Mouse (Mus musculus) left cerebral cortex, postnatal 25 days (tissue): ENCODE data around the gene Mecom. TPM values are rescaled to one million over a fixed set of nuclear protein-coding genes. Genes with fewer than 3 reads are reported as not detected.
"Not testable (repeated sequence)": the region's sequence is repeated elsewhere in the genome, so short reads cannot be mapped to it uniquely, and the experiment has no call there.

Source experiments
- DNase-seq, 2 experiments: peaks; one replicate each; pipeline ENCODE4 v3.0.0; 2022; ENCODE audit warnings: low spot score in 2 of 2, mixed read lengths in 1 of 2
- intact Hi-C: fragments of 180-260 bp; cut with DNase I; formaldehyde crosslinking; loops from one replicate; pipeline ENCODE4 v1.15.1; 2025
- total RNA-seq, 2 experiments: library from RNA; stranded (reverse); gene quantifications; 2 replicates each; pipeline ENCODE4 v1.2.3; 2021

The Mecom gene
- total RNA-seq, 2 experiments from 2014 or later: 3.0 to 3.2 TPM

- no peak for DNase-seq
- intact Hi-C loops: no loop called here
Observed at GRCm38 (mm10) chr3:30455902-30456301, 91.9 kb downstream of the Mecom start.

- DNase-seq: no peak
- intact Hi-C loops: no loop called here
Observed at GRCm38 (mm10) chr3:30453546-30454455, 94.0 kb downstream of the Mecom start.

- DNase-seq: no peak
- intact Hi-C loops: no loop called here
Observed at GRCm38 (mm10) chr3:30453046-30453445, 94.8 kb downstream of the Mecom start.

GRCm38 (mm10) chr3:30452511-30452910, 95.3 kb downstream of the Mecom start:
- intact Hi-C loops: no loop called here
- no peak for DNase-seq

GRCm38 (mm10) chr3:30450206-30450965, 97.4 kb downstream of the Mecom start:
- DNase-seq: no peak
- intact Hi-C loops: no loop called here

GRCm38 (mm10) chr3:30448624-30449023, 99.2 kb downstream of the Mecom start:
- intact Hi-C loops: no loop called here
- no peak for DNase-seq

GRCm38 (mm10) chr3:30445970-30446442, 101.8 kb downstream of the Mecom start:
- DNase-seq: no peak
- intact Hi-C loops: no loop called here

GRCm38 (mm10) chr3:30445247-30445969, 102.4 kb downstream of the Mecom start:
- no peak for DNase-seq
- intact Hi-C loops: no loop called here

GRCm38 (mm10) chr3:30441646-30442045, 106.2 kb downstream of the Mecom start:
- DNase-seq: no peak

GRCm38 (mm10) chr3:30438007-30438406, 109.8 kb downstream of the Mecom start:
- no peak for DNase-seq
- intact Hi-C loops: no loop called here

More at GRCm38 (mm10) chr3:30441646-30442045, 106.2 kb downstream of the Mecom start:
- intact Hi-C loops: no loop called here

GRCm38 (mm10) chr3:30436561-30436960, 111.2 kb downstream of the Mecom start:
- intact Hi-C loops: no loop called here

GRCm38 (mm10) chr3:30436131-30436530, 111.7 kb downstream of the Mecom start:
- DNase-seq: no peak
- intact Hi-C loops: no loop called here

More at GRCm38 (mm10) chr3:30436561-30436960, 111.2 kb downstream of the Mecom start:
- no peak for DNase-seq

GRCm38 (mm10) chr3:30428877-30429276, 118.9 kb downstream of the Mecom start:
- intact Hi-C loops: no loop called here
- no peak for DNase-seq

GRCm38 (mm10) chr3:30424036-30424435, 123.8 kb downstream of the Mecom start:
- intact Hi-C loops: no loop called here
- DNase-seq: no peak

GRCm38 (mm10) chr3:30421948-30422347, 125.9 kb downstream of the Mecom start:
- intact Hi-C loops, DNase-seq: not testable (repeated sequence)

- intact Hi-C loops: no loop called here
- DNase-seq: no peak
Observed at GRCm38 (mm10) chr3:30420899-30421298, 126.9 kb downstream of the Mecom start.

GRCm38 (mm10) chr3:30414173-30414572, 133.6 kb downstream of the Mecom start:
- intact Hi-C loops: no loop called here
- DNase-seq: no peak

GRCm38 (mm10) chr3:30410778-30411177, 137.0 kb downstream of the Mecom start:
- intact Hi-C loops: no loop called here
- no peak for DNase-seq

GRCm38 (mm10) chr3:30404821-30405220, 143.0 kb downstream of the Mecom start:
- intact Hi-C loops: no loop called here
- DNase-seq: peak in 1 of 2 experiments; percentile 9

GRCm38 (mm10) chr3:30398911-30399310, 148.9 kb downstream of the Mecom start:
- DNase-seq: no peak

More at GRCm38 (mm10) chr3:30398911-30399310, 148.9 kb downstream of the Mecom start:
- intact Hi-C loops: no loop called here
